Mouse (Mus musculus) lung, embryonic 16.5 days (tissue): ENCODE data around the gene Ssbp3. TPM values are rescaled to one million over a fixed set of nuclear protein-coding genes. Genes with fewer than 3 reads are reported as not detected.

Experiments
- ATAC-seq: fragments of 200-750 bp; cut with Nextera tagmentation; 2 replicates; pipeline ENCODE4 v1.8.0; 2017; ENCODE audit warnings: low read depth, mild to moderate bottlenecking, moderate library complexity
- H3K27ac ChIP-seq: fragments of 300-500 bp; sonication (generic); 2 replicates; pipeline ENCODE4 v1.5.1; 2014; ENCODE audit warnings: mild to moderate bottlenecking, control low read depth, low read length
- H3K27me3 ChIP-seq: fragments of 300-500 bp; sonication (generic); 2 replicates; pipeline ENCODE4 v1.6.1; 2014; ENCODE audit warnings: low read depth, low read length, mixed read lengths; ENCODE audit not compliant: control insufficient read depth, insufficient read depth
- H3K36me3 ChIP-seq: fragments of 300-500 bp; sonication (generic); 2 replicates; pipeline ENCODE4 v1.6.1; 2014; ENCODE audit warnings: low read length; ENCODE audit not compliant: control insufficient read depth, insufficient read depth
- H3K4me1 ChIP-seq: fragments of 300-500 bp; sonication (generic); replicated peaks from 2 replicates; pipeline ENCODE4 v1.6.1; 2014; ENCODE audit warnings: low read length, mixed read lengths; ENCODE audit not compliant: control insufficient read depth, insufficient read depth
- H3K4me2 ChIP-seq: fragments of 300-500 bp; sonication (generic); 2 replicates; pipeline ENCODE4 v1.6.1; 2014; ENCODE audit warnings: low read depth, low read length, control low read depth
- H3K4me3 ChIP-seq: fragments of 300-500 bp; sonication (generic); 2 replicates; pipeline ENCODE4 v1.5.1; 2014; ENCODE audit warnings: mild to moderate bottlenecking, low read length, control low read depth
- H3K9ac ChIP-seq: fragments of 300-500 bp; sonication (generic); 2 replicates; pipeline ENCODE4 v1.6.1; 2014; ENCODE audit warnings: low read length, control low read depth
- H3K9me3 ChIP-seq: fragments of 300-500 bp; sonication (generic); 2 replicates; pipeline ENCODE4 v1.6.1; 2016; ENCODE audit warnings: low read length; ENCODE audit not compliant: control insufficient read depth
- WGBS: fragments of 180-500 bp; shearing (Covaris S2); extraction: QIAGEN DNeasy Blood & Tissue Kit; methylation state at CpG from one replicate; pipeline ENCODE4 v1.1.7; 2014; 5-methylcytosine and 5-hydroxymethylcytosine counted together
- polyA plus RNA-seq: library from polyadenylated mRNA; unstranded; fragments of >200 nt; fragmentation: Nextera tagmentation; extraction: Ambion mirVana; gene quantifications from 2 replicates; pipeline ENCODE4 v1.2.1, GENCODE M21; 2015

The Ssbp3 gene
- polyA plus RNA-seq, 1 experiment from 2014 or later = 61.7 TPM

DNA sequence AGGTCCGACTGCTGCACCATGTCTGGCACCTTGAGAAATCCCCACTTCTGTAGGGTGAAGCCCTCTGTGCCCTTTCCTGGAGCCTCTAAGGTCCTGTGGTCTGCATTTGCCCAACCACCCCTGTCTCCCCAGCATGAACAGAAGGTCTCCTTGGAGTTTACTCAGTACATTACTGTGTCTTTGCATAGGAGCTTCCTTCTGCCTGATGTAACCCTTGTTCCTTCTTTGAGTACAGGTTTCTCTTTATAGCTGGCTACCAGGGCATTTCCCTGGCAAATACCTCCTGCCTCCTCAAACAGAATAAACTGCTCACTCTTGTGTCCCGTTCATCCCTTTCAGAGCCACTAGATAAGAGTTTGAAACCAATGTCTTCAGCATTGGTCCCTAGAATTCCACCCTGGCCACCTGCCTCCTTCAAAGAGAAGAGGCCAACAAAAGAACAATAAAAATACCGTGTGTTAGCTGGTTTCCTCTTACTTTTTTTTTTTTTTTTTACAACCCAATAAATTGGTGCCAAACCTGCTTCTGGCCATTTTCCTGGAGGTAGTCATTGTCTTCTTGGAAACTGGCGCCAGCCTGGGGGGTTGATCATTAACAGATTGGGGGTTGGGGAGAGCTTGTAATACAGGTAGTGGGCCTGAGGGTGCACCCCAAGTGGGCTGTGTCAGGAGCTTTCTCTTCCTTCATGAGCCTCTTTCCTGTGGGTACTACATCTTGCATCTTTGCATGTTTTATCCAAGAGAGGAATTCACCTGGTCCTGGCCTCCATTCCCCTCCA, 72.0 kb downstream of the Ssbp3 start:
- Histone ChIP-seq H3K9ac (no peak overlapping the region), H3K9me3 (no peaks in the 10 kb centered on the region), H3K4me3 (no peak overlapping the region), H3K36me3 (no peaks in the 10 kb centered on the region), H3K4me1 (peaks cover 47% of the 10 kb centered on the region), H3K27me3 (no peaks in the 10 kb centered on the region), H3K4me2 (no peak overlapping the region), H3K27ac (no peak overlapping the region)
- ATAC-seq = no peak
- WGBS = 47% methylated on average over 4 of the region's 4 CpGs

DNA sequence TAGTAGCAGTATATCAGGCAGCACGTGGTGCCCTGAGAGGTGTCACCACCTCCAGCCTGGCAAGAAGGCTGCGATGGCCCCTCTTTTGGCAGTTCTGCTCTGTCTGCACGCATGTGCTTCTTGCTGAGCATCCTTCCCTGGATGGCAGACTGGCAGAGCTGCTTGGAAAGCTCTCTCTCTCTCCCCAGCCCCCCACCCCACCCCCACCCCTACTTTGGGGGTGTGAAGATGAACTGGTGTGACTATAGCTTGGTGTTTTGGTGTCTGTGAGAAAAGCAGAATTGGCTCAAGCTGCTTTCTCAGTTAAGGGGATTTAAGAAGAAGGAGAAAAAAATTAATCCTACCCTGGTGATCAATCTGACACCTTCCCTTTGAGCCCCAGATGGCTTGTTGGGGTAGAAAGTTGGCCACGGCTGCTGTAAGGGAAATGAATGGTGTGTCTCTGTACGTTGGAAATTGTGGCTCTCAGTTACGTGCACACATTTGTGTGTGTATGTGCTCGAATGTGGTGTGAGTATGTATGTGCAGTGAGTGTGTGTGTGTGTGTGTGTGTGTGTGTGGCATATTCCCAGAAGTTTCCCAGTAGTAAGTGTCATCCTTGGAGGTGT, 73.5 kb downstream of the Ssbp3 start:
- Histone ChIP-seq H3K27me3 (no peaks in the 10 kb centered on the region), H3K4me2 (no peak overlapping the region), H3K4me3 (no peak overlapping the region), H3K27ac (no peak overlapping the region), H3K36me3 (no peaks in the 10 kb centered on the region), H3K9ac (no peak overlapping the region), H3K4me1 (peaks cover 51% of the 10 kb centered on the region), H3K9me3 (no peaks in the 10 kb centered on the region)
- ATAC-seq = no peak
- WGBS = 60% methylated on average over 7 of the region's 7 CpGs

DNA sequence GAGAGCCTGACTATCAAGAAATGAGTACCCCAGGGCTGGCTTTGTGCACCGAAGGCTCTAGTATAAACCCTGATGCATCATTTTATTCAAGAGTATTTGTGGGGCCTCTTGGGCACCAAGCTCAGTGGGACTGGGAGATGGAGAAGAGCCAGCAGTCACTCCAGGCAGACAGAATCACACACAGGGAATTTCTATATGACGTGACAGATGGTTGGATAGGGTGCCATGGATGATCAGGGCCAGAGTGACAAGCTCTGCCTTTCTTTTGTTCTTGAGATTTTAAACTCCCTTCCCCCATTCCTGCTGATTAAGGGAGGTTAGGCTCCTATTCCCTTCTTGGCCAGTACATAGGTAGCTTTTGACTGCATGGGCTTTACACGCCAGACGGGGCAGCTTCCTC, 74.8 kb downstream of the Ssbp3 start:
- no peaks in the 10 kb centered on the region for H3K36me3 ChIP-seq
- H3K9me3 ChIP-seq = no peaks in the 10 kb centered on the region
- H3K27me3 ChIP-seq = no peaks in the 10 kb centered on the region
- no peak for ATAC-seq
- no peak overlapping the region for H3K9ac ChIP-seq
- peaks cover 50% of the 10 kb centered on the region for H3K4me1 ChIP-seq
- 72% methylated on average over 4 of the region's 4 CpGs for WGBS
- H3K27ac ChIP-seq = no peak overlapping the region
- H3K4me2 ChIP-seq = no peak overlapping the region
- no peak overlapping the region for H3K4me3 ChIP-seq

DNA sequence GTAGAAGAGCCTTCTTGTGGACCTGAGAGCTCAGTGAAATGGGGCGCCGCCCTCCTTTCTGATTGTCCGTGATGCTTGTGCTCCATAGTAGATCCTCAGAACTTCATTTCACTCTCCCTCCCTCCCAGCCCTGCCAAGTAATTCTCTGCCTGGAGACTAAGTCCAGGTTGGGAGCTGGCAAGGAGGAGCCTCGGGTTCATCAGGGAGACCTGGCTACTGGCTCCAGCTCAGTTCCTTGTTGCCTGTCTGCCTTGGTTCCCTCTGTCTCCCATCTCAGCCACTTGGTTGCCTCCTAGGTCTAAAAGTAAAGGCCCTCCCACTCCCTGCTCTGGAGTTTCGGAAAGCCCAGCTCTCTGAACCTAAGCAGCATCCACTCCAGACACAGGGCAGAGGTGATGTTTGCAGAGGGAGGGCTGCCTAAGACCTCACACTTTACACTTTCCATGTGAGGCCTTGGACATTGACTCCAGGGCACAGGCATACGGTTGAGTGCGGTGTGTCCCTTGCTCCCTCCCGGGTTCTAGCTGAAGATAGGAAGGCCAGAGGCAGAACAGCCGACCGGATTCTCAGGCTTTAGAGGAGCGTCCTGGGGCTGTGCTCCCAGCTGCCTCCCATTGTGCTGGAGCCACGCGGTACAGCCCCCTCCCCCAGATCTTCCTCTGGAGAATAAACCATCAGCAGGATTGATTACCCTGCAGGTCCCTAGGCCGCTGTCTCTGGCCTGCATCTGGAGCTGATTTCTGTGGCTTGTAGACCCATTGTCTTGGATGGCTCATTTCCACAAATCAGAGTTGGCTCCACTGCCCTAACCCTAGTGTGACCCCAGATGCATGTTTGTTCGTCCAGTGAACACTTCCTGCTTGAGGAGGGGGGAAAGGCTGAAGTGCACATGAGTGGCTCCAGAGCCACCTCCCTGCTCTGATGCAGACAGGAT, 75.7 kb downstream of the Ssbp3 start:
- peak; percentile 55 for ATAC-seq
- Histone ChIP-seq H3K27ac (peak overlapping the region; percentile 68), H3K27me3 (no peaks in the 10 kb centered on the region), H3K9ac (peak overlapping the region; percentile 34; the same call in 1 of the 2 replicates), H3K4me1 (peaks cover 42% of the 10 kb centered on the region), H3K36me3 (no peaks in the 10 kb centered on the region), H3K4me3 (no peak overlapping the region), H3K4me2 (no peak overlapping the region), H3K9me3 (no peaks in the 10 kb centered on the region)
- WGBS = 28% methylated on average over 15 of the region's 15 CpGs

DNA sequence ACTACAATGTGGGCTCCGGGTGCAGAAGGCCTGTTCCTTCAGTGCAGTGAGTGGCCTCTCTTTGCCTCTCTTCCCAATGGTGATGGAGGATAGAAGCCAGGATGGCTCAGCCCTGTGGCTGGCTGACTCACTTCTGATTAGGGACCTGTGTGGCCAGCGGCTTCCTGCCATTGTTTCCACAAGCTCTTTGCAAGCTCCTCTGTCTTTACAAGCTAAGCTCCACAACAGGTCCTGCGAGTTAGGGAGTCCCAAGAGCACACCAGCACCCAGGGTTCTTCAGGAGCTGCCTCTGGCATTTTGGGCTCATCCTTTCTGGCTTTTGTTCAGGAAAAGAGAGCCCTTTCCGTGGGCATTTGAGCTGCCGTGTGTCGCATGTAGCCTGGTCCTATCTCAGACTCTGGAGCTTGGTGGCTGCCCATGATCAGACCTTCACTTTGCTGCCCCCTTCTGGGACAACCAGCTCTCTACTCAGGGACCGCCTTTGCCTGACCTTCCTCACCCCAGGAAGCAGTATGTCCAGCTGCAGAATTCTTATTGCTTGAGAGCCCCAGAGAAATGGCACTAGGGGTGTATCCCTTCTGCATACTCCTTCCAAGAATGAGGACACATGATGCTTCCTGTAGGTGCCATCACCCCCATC, 77.3 kb downstream of the Ssbp3 start:
- Histone ChIP-seq H3K27ac (peak overlapping the region; percentile 30), H3K4me3 (no peak overlapping the region), H3K27me3 (no peaks in the 10 kb centered on the region), H3K4me2 (no peak overlapping the region), H3K36me3 (no peaks in the 10 kb centered on the region), H3K9ac (0 out of 2 replicates have a peak overlapping the region, but pooled peaks have one; percentile 7), H3K9me3 (no peaks in the 10 kb centered on the region), H3K4me1 (peaks cover 35% of the 10 kb centered on the region)
- 21% methylated on average over 7 of the region's 7 CpGs for WGBS
- ATAC-seq = peak; percentile 77

DNA sequence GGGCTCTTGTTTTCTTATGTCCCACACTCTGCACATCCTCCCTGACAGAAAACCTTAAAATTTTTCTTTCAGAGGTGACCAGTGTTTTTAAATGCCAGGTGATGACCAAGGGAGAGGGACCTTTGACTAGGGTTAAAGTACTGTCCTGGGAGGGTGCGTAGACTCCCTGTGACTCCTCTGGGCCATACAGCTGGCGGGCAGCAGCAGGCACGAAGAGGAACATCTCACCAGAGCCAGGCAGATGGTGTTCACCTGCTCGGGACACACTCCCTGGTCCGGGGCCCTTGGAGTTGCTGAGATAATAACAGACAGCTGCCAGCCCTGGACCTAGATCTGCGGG, 78.4 kb downstream of the Ssbp3 start:
- H3K4me1 ChIP-seq = peaks cover 33% of the 10 kb centered on the region
- ATAC-seq = no peak
- H3K27ac ChIP-seq = 0 out of 2 replicates have a peak overlapping the region, but pooled peaks have one; percentile 3
- no peaks in the 10 kb centered on the region for H3K27me3 ChIP-seq
- no peak overlapping the region for H3K4me2 ChIP-seq
- H3K9ac ChIP-seq = no peak overlapping the region
- no peaks in the 10 kb centered on the region for H3K36me3 ChIP-seq
- WGBS = 85% methylated on average over 6 of the region's 6 CpGs
- no peak overlapping the region for H3K4me3 ChIP-seq
- H3K9me3 ChIP-seq = no peaks in the 10 kb centered on the region

DNA sequence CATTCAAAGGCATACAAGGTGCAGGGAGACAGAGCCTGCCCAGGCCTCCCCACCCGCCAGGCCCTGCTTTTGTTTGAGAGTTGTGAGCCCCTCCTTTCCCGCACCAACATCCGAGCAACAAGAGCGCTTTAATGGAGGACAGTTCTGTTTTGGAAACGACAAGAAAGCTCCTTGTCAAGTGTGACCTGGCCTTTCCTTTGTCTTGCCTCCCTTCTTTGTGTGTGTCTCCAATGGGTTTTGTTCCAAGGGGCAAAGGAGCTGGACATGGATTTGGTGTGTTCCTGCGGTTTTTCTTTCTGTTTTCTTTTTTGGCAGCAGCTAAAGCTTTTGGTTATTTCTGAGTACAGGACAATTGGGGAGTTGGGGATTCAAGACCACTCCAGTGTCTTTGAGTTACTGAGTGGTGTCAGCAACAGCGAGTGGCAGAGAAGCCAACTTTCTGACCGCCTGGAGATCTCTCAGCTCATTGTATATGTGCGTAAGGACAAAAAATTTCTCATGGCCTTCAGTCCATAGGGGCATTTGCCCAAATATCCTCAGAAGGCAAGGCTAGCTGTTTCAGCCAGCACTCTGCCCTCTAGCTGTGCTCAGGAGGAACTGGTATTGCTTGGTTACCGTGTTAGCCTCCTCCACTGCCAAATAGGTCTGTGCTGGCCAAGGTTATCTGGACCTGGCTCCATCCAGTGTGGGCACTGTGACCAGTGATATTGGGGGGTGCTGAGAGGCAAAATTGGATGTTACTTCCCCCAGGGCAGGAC, 78.9 kb downstream of the Ssbp3 start:
- Histone ChIP-seq H3K27me3 (no peaks in the 10 kb centered on the region), H3K4me3 (no peak overlapping the region), H3K36me3 (no peaks in the 10 kb centered on the region), H3K9ac (no peak overlapping the region), H3K4me1 (peaks cover 37% of the 10 kb centered on the region), H3K27ac (0 out of 2 replicates have a peak overlapping the region, but pooled peaks have one; percentile 3), H3K4me2 (no peak overlapping the region), H3K9me3 (no peaks in the 10 kb centered on the region)
- ATAC-seq = no peak
- WGBS = 61% methylated on average over 10 of the region's 10 CpGs

DNA sequence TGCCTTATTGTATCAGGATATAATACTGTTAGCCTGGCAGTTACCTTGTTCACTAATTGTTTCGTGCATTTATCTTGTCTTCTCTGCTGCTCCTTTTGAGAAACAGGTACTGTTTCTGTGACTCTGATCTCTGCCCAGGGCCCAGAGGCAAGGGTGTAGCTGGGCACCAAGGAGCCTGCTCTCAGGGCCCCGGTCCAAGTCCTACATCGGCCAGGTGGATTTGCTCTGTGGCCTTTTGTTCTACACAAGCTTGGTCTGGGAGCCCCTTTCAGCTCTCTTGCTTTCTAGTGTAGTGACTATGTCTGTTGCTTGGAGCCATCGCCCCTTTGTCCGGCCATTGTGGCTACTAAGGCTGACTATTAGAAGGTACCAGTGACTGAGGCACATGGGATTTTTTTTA, 82.6 kb downstream of the Ssbp3 start:
- Histone ChIP-seq H3K4me1 (peaks cover 33% of the 10 kb centered on the region), H3K27me3 (no peaks in the 10 kb centered on the region), H3K4me2 (no peak overlapping the region), H3K4me3 (no peak overlapping the region), H3K27ac (no peak overlapping the region), H3K9ac (no peak overlapping the region), H3K36me3 (no peaks in the 10 kb centered on the region), H3K9me3 (no peaks in the 10 kb centered on the region)
- no peak for ATAC-seq
- WGBS = 90% methylated on average over 5 of the region's 5 CpGs
